Mouse (Mus musculus) kidney, postnatal 36 days (tissue): ENCODE results near the gene Smim17.
"Not testable (repeated sequence)": the region's sequence is repeated elsewhere in the genome, so short reads cannot be mapped to it uniquely, and the experiment has no call there.

Source experiments
- DNase-seq, 2 experiments: peaks; one replicate each; pipeline ENCODE4 v3.0.0; 2021 to 2022; ENCODE audit warnings: mixed read lengths in 2 of 2

Smim17 gene

DNA sequence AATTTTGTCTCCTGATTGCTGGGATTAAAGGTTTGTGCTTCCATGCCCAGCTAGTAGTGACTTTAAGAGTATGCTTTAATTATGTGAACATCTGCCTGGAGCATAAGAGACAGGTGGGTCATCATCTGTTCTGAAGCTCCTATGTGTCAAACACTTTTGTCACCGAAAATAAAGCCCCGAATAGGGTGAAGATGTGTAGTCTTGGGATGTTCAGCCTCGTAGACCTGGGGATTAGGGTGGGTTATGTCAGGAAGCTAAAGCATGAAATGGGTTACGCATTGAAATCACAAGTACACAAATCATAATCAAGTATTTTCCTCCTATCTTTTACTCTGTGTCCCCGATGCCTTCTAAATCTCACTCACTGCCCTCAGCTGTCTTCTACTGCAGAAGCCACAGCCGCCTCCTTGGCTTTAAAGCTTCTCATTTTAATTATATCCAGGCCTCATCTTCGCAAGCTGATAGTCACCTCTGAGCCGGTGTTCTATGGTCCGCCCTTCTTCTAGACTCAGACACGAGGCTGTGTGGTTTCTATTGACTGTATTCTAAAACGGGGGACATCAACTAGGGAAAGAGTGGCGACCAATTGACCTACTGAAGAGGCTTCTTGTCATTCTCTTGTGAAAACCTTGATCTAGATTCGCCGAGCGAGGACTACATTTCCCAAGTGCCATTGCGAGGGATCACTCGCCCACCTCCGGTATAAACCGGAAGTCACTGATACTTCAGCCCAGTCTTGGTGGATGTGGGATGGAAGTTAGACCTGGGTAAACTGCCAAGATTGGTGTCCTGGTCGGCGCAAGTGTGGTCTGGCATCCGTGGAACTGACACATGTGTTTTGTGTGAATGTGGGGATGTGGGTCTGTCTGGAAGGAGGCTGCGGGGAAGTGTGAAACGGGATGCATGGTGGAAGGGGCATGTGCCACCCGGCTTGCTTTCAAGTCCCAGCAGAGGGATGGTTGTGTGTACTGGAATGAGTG, at the start of gene Smim17:
TSS of gene Smim17 (plus strand) at position 720 of the 980 bp plus-strand sequence.
- peak; percentile 31 to 61 for DNase-seq

DNA sequence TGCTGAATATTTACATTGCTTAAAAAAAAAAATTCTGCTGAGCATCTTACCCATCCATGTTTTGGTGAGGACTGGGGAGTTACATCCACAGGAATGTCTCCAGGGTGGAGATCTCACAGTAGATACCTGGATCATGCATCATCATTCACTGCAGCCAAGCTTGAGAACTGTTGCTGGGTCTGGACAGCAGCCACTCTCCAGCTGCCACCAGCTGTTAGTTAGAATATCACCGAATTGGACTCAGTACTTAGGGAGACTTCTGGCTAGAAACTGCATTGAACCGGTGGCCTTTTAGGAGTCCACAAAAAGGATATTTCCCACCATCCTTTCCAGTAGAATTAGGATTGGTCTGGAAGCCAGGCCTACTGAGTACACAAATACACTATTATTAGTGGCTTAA, 40.4 kb upstream of the Smim17 start:
- no peak for DNase-seq

DNA sequence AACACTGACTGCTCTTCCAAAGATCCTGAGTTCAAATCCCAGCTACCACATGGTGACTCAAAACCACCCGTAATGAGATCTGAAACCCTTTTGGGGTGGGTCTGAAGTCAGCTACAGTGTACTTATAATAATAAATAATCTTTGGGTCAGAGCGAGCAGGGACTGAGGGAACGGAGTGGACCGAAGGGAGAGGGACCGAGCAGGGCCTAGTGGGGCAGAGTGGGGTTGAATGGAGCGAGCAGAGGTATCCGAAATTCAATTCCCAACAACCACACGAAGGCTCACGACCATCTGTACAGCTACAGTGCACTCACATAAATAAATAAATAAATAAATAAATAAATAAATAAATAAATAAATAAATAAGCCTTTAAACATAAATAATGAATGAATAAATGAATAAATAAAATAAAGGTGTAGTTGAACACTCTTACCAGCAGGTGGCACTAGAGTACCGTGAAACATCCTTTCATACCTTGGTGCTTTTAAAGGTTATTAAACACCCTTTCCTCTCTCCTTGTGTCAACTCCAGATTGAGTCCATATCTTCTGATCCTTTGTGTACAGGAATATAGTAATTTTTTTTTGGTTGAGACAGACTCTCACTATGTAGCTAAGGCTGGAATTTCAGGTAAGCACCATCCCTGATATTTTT, 39.5 kb upstream of the Smim17 start:
- peak; percentile 20 to 46 for DNase-seq

DNA sequence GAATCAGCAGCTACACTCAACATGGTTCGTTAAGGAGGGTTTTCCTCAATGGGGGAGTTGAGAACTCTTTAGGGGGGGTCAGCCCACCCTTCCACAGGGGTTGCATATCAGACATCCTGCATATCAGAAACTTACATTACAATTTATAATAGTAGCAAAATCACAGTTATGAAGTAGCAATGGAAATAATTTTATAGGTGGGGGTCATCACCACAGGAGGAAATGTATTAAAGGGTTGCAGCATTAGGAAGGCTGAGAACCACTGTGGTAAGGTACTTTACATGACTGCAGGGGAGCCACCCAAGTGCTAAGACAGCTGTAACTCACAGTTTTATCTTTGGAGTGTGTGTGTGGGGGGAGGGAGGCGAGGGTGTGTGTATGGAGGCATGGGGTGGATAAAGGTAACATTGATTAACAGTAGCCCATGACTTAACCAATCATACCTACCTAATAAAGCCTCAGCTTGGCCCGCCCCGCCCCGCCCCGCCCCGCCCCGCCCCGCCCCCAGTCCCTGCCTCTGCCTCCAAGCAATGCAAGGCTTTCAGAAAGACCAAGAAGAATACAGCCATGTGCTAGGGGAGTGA, 37.9 kb upstream of the Smim17 start:
- DNase-seq, result no peak

DNA sequence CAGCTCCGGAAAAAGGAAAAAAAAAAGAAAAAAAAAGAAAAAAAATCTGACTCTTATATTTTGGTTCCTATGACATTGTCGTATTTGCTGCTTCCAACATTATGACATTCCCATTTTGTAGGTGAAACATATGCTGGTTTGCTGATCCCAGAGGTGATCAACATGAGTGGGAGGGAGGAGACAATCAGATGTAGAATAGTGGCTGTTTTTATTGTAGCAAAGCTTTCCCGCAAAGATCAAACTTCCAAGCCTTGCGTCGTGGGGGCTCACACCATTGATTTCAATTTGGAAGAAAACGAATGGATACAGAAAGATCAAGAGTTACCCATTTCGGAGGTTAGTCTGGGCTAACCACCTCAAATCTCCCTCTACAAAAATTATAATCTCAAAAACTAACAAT, 36.8 kb upstream of the Smim17 start:
- no peak for DNase-seq

DNA sequence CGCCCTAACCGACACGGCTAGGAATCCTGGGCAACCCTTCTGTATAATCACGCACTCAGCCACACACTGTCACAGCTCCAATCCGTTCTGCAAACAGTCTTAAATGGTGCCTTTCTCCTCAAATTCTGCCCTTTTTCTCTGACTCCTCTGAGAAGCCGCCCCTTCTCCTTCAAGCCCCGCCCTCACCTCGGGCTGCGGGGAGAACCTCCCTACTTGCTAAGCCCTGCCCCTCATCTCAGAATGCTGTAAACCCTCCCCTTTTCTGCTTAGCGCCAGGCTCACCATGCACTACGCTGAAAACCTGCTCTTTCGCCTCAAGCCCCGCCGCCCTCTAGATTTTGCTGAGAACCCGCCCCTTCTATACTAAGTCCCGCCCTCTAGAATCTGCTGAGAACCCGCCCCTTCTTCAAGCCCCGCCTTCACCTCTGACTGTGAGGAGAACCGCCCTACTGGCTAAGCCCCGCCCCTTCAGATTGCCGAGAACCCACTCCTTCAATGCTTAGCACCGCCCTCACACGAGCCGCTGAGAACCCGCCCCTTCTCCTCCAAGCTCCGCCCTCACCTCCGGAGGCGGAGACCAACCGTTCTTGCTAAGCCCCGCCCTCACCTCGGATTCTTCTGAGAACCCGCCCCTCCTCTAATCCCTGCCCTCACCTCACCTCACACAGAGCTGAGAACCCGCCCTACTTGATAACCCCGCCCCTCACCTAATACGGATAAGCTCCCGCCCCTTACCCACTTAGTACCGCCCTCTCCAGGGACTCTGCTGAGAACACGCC, 36.1 kb upstream of the Smim17 start:
- DNase-seq, result peak; percentile 99 to 100

DNA sequence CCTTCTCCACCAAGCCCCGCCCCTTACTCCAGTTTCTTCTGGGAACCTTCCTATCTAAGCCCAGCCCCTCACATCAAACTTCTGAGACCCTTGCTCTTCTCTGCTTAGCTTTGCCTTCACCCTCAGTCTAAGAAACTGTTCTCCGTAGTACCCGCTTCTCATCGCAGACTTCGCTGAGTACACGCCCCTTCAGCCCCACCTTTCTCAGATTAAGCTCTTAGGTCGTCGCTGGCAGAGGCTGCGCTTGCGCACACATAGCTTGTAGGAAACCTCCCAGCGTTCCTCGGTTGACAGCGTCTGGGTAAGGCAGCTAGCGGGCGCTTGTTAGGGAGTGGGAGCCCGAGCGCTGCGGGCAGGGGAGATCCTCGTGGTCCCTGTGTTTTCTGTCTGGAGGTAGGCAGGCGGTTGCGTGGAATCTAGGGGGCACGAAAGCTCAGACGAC, 35.4 kb upstream of the Smim17 start, which contains the start of gene Zfp78:
TSS of gene Zfp78 (plus strand) at position 234 of the 442 bp plus-strand sequence.
- DNase-seq, result peak; percentile 91

DNA sequence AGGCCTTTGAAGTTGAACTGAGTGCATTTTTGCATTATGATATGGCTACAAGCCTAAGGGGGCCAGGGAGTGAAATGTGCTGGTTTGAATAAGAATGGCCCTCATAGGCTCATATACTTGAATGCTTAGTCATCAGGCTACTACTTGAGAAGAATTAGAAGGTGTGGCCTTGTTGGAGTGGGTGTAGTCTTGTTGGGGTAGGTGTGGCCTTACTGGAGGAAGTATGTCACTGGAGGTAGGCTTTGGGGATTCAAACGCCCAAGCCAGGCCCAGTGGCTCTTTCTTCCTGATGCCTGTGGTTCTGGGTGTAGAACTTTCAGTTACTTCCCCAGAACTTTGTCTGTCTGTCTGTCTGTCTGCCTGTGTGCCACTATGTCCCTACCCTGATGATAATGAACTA, 33.8 kb upstream of the Smim17 start:
- no peak for DNase-seq

DNA sequence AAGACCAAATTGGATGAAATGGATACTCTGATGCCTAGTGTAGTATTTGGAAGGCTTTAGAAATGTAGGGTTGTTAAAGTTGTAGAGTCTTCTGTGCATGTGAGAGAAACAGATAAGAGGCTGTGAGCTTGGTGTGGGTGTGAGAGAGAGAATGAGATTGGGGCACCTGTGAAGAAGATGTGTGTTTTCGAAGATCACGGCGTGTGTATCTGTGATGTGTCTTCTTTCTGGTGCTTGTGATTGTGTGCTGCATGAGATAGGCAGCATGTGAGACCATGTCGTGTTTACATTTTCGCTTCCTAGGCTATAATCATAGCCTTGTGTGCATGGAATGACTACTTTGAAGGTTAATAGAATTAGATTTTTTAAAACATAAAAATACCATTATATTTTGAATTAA, 31.3 kb upstream of the Smim17 start:
- no peak for DNase-seq

DNA sequence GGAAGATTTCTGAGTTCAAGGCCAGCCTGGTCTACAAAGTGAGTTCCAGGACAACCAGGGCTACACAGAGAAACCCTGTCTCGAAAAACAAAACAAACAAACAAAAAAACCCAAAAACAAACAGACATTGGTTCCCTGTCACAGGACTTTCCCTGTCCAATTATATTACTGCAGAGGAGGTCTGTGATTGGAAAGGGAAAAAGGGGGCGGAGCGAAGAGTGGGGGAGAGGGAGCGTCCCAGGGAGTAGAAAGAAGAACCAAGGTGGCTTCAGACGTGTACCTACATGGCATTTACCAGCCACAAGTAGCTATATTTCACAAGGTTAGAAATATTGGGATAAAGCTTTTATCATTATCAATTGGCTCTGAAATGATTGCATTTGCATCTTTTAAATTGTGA, 30.4 kb upstream of the Smim17 start:
- DNase-seq, result not testable (repeated sequence)

DNA sequence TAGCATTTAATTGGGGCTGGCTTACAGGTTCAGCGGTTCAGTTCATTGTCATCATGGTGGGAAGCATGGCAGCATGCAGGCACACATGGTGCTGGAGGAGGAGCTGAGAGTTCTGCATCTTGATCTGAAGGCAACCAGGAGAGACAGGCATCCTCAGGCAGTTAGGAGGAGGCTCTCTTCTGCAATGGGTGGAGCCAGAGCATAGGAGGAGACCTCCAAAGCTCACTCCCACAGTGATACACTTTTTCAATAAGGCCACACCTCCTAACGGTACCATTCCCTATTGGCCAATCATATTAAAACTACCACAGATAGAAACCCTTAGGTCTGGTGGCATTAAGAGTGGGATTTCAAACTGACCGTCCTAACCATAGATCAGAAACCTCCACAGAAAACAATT, 29.1 kb upstream of the Smim17 start:
- no peak for DNase-seq

DNA sequence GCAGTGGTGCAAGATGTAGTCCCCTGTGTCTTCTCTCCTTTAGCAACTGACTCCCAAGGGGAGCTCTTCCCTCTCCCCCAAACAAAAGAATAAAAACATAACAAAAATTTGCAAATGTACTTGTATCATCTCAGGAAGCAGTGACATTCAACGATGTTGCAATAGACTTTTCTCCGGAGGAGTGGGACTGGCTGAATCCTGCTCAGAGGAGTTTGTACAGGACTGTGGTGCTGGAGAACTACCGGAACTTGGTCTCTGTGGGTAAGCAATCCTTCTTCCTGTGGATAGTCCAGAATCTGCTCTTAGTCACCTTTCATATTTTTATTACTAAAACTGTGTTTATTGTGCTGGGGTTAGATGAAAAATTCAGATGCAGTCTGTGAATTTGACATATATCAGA, 25.5 kb upstream of the Smim17 start:
- DNase-seq, result no peak

DNA sequence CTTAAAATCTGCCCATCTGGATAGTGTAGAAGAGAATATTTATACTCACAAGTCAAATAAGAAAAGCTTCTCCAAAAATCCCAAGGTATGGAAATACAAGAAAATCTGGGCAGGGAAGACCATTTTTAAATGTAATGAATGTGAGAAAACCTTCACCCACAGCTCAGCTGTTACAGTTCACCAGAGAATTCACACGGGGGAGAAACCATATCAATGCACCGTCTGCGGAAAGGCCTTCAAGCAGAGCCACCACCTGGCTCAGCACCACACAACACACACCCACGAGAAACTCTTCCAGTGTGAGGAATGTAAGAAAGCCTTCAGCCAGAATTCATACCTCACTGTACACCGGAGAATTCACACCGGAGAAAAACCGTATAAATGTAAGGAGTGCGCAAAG, 20.1 kb upstream of the Smim17 start:
- DNase-seq, result no peak

DNA sequence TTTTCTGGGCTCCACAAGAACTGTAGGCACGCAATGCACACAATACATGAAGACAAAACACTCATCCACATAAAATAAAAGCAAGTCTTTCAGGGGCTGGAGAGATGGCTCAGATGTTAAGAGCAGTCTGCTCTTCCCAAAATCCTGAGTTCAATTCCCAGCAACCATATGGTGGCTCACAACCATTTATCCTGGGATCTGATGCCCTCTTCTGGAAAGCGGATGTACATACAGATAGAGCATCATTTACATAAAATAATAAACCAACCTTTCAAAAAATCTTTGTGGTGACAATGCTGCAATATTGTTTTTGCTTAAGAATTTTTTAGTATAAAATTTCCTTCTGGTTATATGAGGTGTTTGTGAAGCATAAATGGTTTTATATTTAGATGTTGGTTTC, 17.1 kb upstream of the Smim17 start:
- no peak for DNase-seq

DNA sequence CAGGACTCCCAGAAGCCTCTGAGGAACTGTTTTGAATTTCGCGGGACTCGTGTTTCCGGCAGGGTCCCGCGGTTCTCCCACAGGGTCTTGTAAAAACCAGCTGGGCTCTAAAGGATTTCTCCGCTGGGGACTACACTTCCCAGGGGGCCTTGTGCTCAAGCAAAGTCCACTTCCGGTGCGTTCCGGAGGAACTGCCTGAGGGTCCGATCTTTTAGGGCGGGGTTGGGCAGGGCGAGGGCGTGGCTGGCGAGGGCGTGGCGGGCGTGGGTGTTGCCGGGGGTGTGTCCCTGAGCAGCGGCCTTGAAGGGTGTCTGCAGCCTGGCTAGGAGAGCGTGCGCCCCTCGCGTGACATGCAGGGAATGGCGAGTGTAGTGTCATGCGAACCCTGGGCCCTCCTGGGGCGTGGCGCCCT, 15.5 kb upstream of the Smim17 start, which contains the start of gene Zfp28:
TSS of gene Zfp28 (plus strand) at position 252 of the 412 bp plus-strand sequence.
- peak; percentile 95 to 96 for DNase-seq

DNA sequence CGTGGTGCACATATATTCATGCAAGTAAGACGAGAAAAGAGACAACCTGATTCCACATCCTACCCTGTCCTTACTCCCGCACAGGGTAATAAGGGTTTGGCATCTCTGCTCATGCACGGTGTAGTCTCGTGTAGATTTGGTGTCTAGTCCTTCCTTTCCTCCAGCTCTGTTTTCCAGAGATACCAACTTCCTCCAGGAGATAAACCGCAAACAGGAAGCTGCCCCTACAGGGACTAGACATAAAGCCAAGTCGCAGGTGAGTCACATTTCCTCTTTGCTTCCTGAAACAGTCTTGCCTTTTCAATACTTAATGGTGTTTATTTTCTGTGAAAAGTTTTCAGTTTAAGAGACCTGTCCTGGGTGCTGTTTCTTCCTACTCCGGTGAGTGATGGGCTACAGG, 14.5 kb upstream of the Smim17 start:
- no peak for DNase-seq

DNA sequence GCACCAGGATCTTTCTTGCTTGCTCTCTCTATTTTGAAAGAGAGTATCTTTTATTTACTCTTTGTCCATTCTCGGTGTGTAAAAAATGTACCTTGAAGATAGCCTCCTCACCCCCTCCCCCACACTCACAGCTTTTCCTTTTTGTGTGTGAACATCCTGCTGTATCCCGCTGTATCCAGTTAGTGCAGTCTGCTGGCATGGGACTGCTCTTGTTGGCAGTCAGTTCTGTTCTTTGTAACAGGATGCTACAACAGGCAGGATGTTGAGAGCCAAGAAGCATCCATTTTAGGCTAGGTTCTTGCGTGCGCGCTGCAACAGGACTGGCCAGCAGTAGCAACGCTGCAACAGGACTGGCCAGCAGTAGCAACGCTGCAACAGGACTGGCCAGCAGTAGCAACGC, 11.5 kb upstream of the Smim17 start:
- DNase-seq, result peak; percentile 25 to 32

DNA sequence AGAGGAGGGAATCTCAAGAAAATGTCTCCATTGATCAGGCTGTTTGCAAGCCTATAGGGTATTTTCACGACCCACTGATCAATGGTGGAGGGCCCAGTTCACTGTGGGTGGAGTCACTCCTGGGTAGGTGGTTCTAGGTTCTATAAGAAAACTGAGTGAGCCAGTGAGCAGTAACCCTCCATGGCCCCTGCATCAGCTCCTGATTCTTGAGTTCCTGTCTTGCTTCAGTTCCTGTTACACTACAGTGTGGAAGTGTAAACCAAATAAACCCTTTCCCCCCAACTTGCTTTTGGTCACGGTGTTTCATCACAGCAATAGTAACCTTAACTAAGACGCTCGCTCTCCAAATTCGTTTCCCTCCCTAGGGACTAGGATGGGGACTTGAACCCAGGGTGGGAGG, 9.5 kb upstream of the Smim17 start:
- DNase-seq, result no peak

DNA sequence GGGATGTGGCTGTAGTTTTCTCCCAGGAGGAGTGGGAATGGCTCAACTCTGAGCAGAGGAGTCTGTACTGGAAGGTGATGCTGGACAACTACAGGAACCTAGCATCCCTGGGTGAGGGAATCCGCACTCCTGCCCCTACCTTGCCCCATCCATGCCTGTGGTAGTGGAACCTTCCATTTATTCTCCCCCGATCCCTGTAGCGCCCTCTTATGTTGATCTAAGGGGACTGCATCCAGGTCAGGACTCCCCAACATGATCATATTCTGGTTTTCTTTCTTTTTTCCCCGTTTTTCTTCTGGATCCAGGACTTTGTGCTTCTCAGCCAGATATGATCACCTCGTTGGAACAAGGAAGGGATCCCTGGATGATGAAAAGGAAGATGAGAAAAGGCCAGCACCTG, 9.1 kb upstream of the Smim17 start:
- DNase-seq, result no peak

DNA sequence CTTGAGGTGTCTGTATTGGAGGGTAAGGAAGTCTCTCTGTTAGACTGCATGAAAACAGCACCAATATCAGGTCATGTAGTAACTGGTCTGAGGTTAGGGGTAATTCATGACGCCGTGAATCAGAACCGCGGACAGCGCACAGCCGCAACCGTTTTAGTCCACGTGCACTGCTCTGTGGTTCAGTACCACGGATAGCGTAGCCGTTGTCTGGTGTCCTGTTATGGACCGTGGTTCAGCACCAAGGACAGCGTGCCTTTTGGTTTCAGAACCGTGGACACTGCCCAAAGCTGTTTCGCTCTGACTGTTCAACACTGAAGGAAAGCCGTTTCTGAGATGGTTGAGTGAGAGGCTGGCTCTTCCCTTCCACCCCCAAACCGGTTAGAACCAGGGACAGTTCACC, 11.5 kb downstream of the Smim17 start, which contains the start of gene Gm20715:
TSS of gene Gm20715 (plus strand) at position 235 of the 400 bp plus-strand sequence.
- DNase-seq, result peak; percentile 96 to 99

DNA sequence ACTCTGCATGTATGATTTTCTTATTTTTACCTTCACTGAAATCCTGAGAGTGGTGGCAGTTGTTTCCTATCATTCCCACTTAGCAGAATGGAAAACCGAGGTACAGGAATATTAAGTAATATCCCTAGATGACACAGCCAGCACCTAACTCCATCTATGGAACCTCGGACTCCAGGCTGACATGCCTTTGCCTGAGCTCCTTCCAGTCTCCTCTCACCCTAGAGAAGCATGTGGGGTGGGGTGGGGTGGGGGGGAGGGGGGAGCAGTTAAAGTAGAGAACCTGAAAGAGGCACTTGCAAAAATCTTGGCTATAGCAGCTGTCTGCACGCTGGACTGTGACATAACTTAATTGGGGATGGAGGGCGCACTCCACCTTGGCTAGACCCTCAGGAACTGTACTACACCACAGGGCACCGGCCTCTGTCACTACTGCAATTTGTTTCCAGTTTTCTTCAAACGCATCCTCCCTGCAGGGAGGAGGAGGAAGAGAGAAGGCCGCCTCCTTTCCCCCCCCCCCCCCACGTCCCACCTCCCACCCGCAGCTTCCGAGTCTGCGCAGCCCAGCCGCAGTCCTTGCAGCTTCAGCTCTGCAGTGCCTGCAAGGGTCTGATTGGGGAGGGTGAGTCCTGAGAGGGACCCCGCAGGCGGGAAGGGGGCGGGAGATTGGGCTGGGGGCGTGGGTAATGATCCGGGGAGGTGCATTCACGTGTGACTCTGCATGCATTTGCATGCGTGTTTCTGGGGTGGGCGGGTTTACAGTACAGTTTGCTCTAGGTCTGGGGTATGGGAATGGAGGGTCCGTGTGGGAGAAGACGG, 16.3 kb downstream of the Smim17 start:
- no peak for DNase-seq

DNA sequence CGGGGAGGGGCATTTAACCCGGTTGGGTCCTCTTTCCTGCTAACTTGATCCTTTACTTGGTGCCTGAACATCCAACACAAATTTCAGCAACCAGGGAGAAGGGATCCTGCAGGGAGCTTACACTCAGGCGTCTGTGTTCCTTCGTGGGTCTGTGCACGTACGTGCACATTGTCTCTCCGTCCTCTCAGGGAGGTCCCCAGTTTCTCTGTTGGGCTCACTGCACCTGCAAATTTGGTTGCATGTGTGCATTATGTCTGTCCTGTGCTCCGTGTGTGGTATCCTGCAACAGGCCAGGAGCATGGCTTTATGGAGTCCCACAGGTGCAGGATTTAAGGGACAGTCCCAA, 16.9 kb downstream of the Smim17 start:
- no peak for DNase-seq
